Mouse (Mus musculus) heart, adult 2 months (tissue): ENCODE data around the gene Rln3. TPM values are rescaled to one million over a fixed set of nuclear protein-coding genes. Genes with fewer than 3 reads are reported as not detected.

Experiments used
- DNase-seq, 2 experiments: peaks; one replicate each; pipeline ENCODE4 v3.0.0; 2021
- H3K27ac ChIP-seq: fragments of 200-600 bp; 2 replicates; pipeline ENCODE4 v1.8.1; 2022
- H3K27me3 ChIP-seq: fragments of 200-500 bp; 2 replicates; pipeline ENCODE4 v1.6.1; 2012; ENCODE audit warnings: mild to moderate bottlenecking, low read length, inconsistent platforms, mixed read lengths; ENCODE audit not compliant: control insufficient read depth, insufficient read depth
- H3K36me3 ChIP-seq: fragments of 200-500 bp; 2 replicates; pipeline ENCODE4 v1.6.1; 2012; ENCODE audit warnings: low read length, inconsistent platforms; ENCODE audit not compliant: control insufficient read depth, insufficient read depth
- H3K4me1 ChIP-seq: fragments of 200-500 bp; 2 replicates; pipeline ENCODE4 v1.6.1; 2011; ENCODE audit warnings: low read length; ENCODE audit not compliant: control insufficient read depth, insufficient read depth
- H3K4me3 ChIP-seq: fragments of 200-600 bp; 2 replicates; pipeline ENCODE4 v1.8.1; 2022
- H3K79me2 ChIP-seq: fragments of 200-500 bp; replicated peaks from 2 replicates; pipeline ENCODE4 v1.6.1; 2012; ENCODE audit warnings: mild to moderate bottlenecking, inconsistent platforms, low read length, moderate library complexity, mixed read lengths; ENCODE audit not compliant: control insufficient read depth, insufficient read depth
- H3K9ac ChIP-seq: fragments of 200-500 bp; 2 replicates; pipeline ENCODE4 v1.6.1; 2012; ENCODE audit warnings: low read depth, mild to moderate bottlenecking, control low read depth, inconsistent platforms, low read length, mixed read lengths
- CTCF ChIP-seq: fragments of 200-600 bp; IDR thresholded peaks from 2 replicates; pipeline ENCODE4 v1.8.1; 2022; ENCODE audit warnings: antibody characterized with exemption, mild to moderate bottlenecking, moderate library complexity
- EP300 ChIP-seq: fragments of 200-500 bp; IDR thresholded peaks from 2 replicates; pipeline ENCODE4 v1.6.1; 2011; ENCODE audit warnings: low read depth, low read length, control low read depth; ENCODE audit not compliant: insufficient read depth
- POLR2A ChIP-seq: fragments of 200-500 bp; IDR thresholded peaks from 2 replicates; pipeline ENCODE4 v1.6.1; 2011; ENCODE audit warnings: mild to moderate bottlenecking, low read depth, low read length, control low read depth; ENCODE audit not compliant: insufficient read depth
- WGBS: fragments of 180-500 bp; shearing (Covaris S2); methylation state at CpG from one replicate; pipeline ENCODE4 v1.1.7; 2018; 5-methylcytosine and 5-hydroxymethylcytosine counted together
- intact Hi-C: fragments of 180-260 bp; cut with DNase I; formaldehyde crosslinking; loops from one replicate; pipeline ENCODE4 v1.15.1; 2025
- microRNA-seq, 2 experiments: library from miRNA; unstranded; fragments of <30 nt; microRNA quantifications; one replicate each; pipeline ENCODE4 v1.2.0; 2021
- polyA plus RNA-seq: library from polyadenylated mRNA; depleted of rRNA; stranded (reverse); fragments of >200 nt; gene quantifications from 2 replicates; pipeline ENCODE4 v1.2.3, GENCODE M21; 2012; rRNA removed
- total RNA-seq, 2 experiments: library from RNA; stranded (reverse); gene quantifications; 2 replicates each; pipeline ENCODE4 v1.2.3; 2021

Gene Rln3
- total and polyA plus RNA-seq, 3 experiments, result not detected

GRCm38 (mm10) chr8:83995973-83996372, 48.8 kb downstream of the Rln3 start:
- Histone ChIP-seq H3K36me3 (no peaks in the 10 kb centered on the region), H3K27me3 (no peaks in the 10 kb centered on the region), H3K79me2 (no peaks in the 10 kb centered on the region), H3K27ac (peak overlapping the region; percentile 98; the same call in 1 of the 2 replicates), H3K4me1 (peaks cover 3% of the 10 kb centered on the region), H3K9ac (no peak overlapping the region), H3K4me3 (peak overlapping the region; percentile 52)
- intact Hi-C loops, result loop anchor here (2.0 to 5.0 kb wide), 2 partner anchors 21 to 254 kb away; partner anchors contain the start of gene Adgre5
- TF ChIP-seq POLR2A, result no peak
- no peak for TF ChIP-seq EP300
- TF ChIP-seq CTCF, result no peak
- WGBS, result 38% methylated on average over 12 of the region's 12 CpGs
- DNase-seq, result no peak

DNA sequence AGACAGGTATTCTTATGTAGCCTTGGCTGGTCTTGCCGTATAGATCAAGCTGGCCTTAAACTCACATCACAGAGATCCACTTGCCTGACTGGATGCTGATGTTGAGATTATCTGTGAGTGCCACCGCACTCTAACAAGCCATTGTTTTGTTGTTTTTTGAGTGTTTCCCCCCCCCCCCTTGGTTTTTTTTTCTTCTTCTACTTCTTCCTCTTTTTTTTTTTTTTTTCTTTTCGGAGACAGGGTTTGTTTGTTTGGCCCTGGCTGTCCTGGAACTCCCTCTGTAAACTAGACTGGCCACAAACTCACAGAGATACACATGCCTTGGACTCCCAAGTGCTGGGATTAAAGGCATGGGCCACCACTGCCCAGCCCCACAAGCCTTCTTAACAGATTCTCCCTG, 50.8 kb downstream of the Rln3 start:
- no peak overlapping the region for H3K4me3 ChIP-seq
- intact Hi-C loops, result no loop called here
- H3K79me2 ChIP-seq, result no peaks in the 10 kb centered on the region
- WGBS, result 67% methylated on average over 3 of the region's 3 CpGs
- TF ChIP-seq CTCF (no peak), EP300 (no peak), POLR2A (no peak)
- H3K27ac ChIP-seq, result no peak overlapping the region
- H3K9ac ChIP-seq, result no peak overlapping the region
- DNase-seq, result no peak
- H3K4me1 ChIP-seq, result peaks cover 3% of the 10 kb centered on the region
- H3K36me3 ChIP-seq, result no peaks in the 10 kb centered on the region
- no peaks in the 10 kb centered on the region for H3K27me3 ChIP-seq

Small RNA genes lying within 50 kb of the gene (microRNA-seq; reads per million reads assigned to microRNA genes)
- gene Mir1199 (6.7 to 7.0 reads per million in 2 experiments), gene Mir709 (0 reads per million in 2 experiments), gene Mir8111 (3.9 to 5.4 reads per million in 2 experiments)

Other genes with a start within 250 kb of the Rln3 start
- gene Adgrl1, start 144.9 kb downstream of the Rln3 start, total RNA-seq, result 10 to 100 TPM; 11.3 to 12.9 TPM
- gene Adgrl1, start 144.9 kb downstream of the Rln3 start, polyA plus RNA-seq, result 33.8 and 45.8 TPM in 2 replicates
- gene Gm10644, start 89.8 kb downstream of the Rln3 start, total RNA-seq, result 1 to 10 TPM; 1.3 to 1.7 TPM
- gene Gm10644, start 89.8 kb downstream of the Rln3 start, polyA plus RNA-seq, result 1.9 and 2.8 TPM in 2 replicates
- gene Asf1b, start 89.5 kb downstream of the Rln3 start, total RNA-seq, result 1 to 10 TPM; 1.7 to 1.8 TPM
- gene Asf1b, start 89.5 kb downstream of the Rln3 start, polyA plus RNA-seq, result 2.2 and 3.7 TPM in 2 replicates
- gene Prkaca, start 72.0 kb downstream of the Rln3 start, total RNA-seq, result 100 to 1,000 TPM; 306 to 331 TPM
- 239 and 333 TPM in 2 replicates for gene Prkaca, start 72.0 kb downstream of the Rln3 start, polyA plus RNA-seq
- gene Samd1, start 47.3 kb downstream of the Rln3 start, total RNA-seq, result 10 to 100 TPM; 21.6 to 29.9 TPM
- 29.7 and 32.1 TPM in 2 replicates for gene Samd1, start 47.3 kb downstream of the Rln3 start, polyA plus RNA-seq
- under 1 TPM in 1 of 2 experiments, not detected in 1; 0.26 TPM for gene 1700067K01Rik, start 43.5 kb downstream of the Rln3 start, total RNA-seq
- 0.16 and 0.50 TPM in 2 replicates for gene 1700067K01Rik, start 43.5 kb downstream of the Rln3 start, polyA plus RNA-seq
- gene 2210011C24Rik, start 32.8 kb downstream of the Rln3 start, total RNA-seq, result 1 to 10 TPM; 2.2 to 3.7 TPM
- gene 2210011C24Rik, start 32.8 kb downstream of the Rln3 start, polyA plus RNA-seq, result 0.64 and 1.2 TPM in 2 replicates
- under 1 TPM; 0.20 to 0.26 TPM for gene Palm3, start 23.5 kb downstream of the Rln3 start, total RNA-seq
- gene Palm3, start 23.5 kb downstream of the Rln3 start, polyA plus RNA-seq, result 0.21 TPM in 1 of 2 replicates, not detected in the other
- gene Il27ra, start 2.4 kb downstream of the Rln3 start, total RNA-seq, result 1 to 10 TPM; 3.2 to 3.7 TPM
- 4.1 and 4.6 TPM in 2 replicates for gene Il27ra, start 2.4 kb downstream of the Rln3 start, polyA plus RNA-seq
- gene Gm10643, start 20.1 kb upstream of the Rln3 start, total RNA-seq, result 1 to 10 TPM; 3.6 to 4.8 TPM
- 1.7 and 2.1 TPM in 2 replicates for gene Gm10643, start 20.1 kb upstream of the Rln3 start, polyA plus RNA-seq
- gene Rfx1, start 21.8 kb upstream of the Rln3 start, total RNA-seq, result 1 to 10 TPM; 8.8 to 9.5 TPM
- 9.5 and 11.0 TPM in 2 replicates for gene Rfx1, start 21.8 kb upstream of the Rln3 start, polyA plus RNA-seq
- gene Dcaf15, start 59.8 kb upstream of the Rln3 start, total RNA-seq, result 1 to 10 TPM; 5.9 to 7.6 TPM
- gene Dcaf15, start 59.8 kb upstream of the Rln3 start, polyA plus RNA-seq, result 17.0 and 18.4 TPM in 2 replicates
- not detected for gene Podnl1, start 81.0 kb upstream of the Rln3 start, total RNA-seq
- 0.20 and 0.23 TPM in 2 replicates for gene Podnl1, start 81.0 kb upstream of the Rln3 start, polyA plus RNA-seq
- gene Cc2d1a, start 102.9 kb upstream of the Rln3 start, total RNA-seq, result 10 to 100 TPM; 10.6 to 11.9 TPM
- 10.2 and 11.2 TPM in 2 replicates for gene Cc2d1a, start 102.9 kb upstream of the Rln3 start, polyA plus RNA-seq
- gene 4930432K21Rik, start 103.0 kb upstream of the Rln3 start, total RNA-seq, result under 1 TPM; 0.26 to 0.30 TPM
- gene 4930432K21Rik, start 103.0 kb upstream of the Rln3 start, polyA plus RNA-seq, result 0.29 and 0.55 TPM in 2 replicates
- gene Nanos3, start 140.2 kb upstream of the Rln3 start, total RNA-seq, result 1 to 10 TPM in 1 of 2 experiments, not detected in 1; 1.9 TPM
- gene Nanos3, start 140.2 kb upstream of the Rln3 start, polyA plus RNA-seq, result 0.61 TPM in 1 of 2 replicates, not detected in the other
- gene Zswim4, start 192.1 kb upstream of the Rln3 start, total RNA-seq, result 1 to 10 TPM; 6.8 to 8.2 TPM
- 7.6 and 10.4 TPM in 2 replicates for gene Zswim4, start 192.1 kb upstream of the Rln3 start, polyA plus RNA-seq
- 100 to 1,000 TPM; 206 to 249 TPM for gene D8Ertd738e, start 204.7 kb upstream of the Rln3 start, total RNA-seq
- 144 and 158 TPM in 2 replicates for gene D8Ertd738e, start 204.7 kb upstream of the Rln3 start, polyA plus RNA-seq
- 10 to 100 TPM; 10.8 to 12.0 TPM for gene Mri1, start 212.3 kb upstream of the Rln3 start, total RNA-seq
- 13.6 and 20.8 TPM in 2 replicates for gene Mri1, start 212.3 kb upstream of the Rln3 start, polyA plus RNA-seq
- 1 to 10 TPM; 5.0 to 8.1 TPM for gene Ccdc130, start 225.4 kb upstream of the Rln3 start, total RNA-seq
- 19.9 and 20.8 TPM in 2 replicates for gene Ccdc130, start 225.4 kb upstream of the Rln3 start, polyA plus RNA-seq